Mouse (Mus musculus): ENCODE data around the gene Tkfc.

DNA sequence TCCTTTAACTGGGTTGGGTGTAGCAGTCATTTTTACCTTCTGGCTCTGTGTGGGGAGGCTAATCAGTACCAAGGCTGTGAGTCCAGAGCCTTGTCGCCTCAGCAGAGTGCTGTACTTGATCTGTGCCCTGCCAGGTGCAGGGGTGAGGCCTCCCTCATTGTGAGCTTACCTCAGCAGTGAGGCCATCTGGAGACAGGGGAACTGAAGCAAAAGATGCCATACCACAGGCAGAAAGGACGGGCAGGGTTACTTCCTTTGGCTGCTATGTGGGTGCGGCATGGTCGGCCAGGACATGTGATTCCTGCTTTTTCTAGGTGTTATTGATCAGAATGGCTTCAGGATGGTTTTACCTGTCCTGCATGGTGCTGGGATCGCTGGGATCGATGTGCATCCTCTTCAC lies 23.5 kb downstream of the Tkfc start:
- TF ChIP-seq POLR2A (IDR thresholded peaks at IDR 0.05; ENCODE audit: insufficient read length, low read depth): no peak
- no peak for TF ChIP-seq MYOG (IDR thresholded peaks at IDR 0.05; ENCODE audit: control insufficient read depth in 1 of 3, insufficient read depth in 1 of 3, insufficient read length in 2 of 3, low read depth in 2 of 3)

Measured in myocyte (in vitro differentiated cells).